Mouse (Mus musculus) limb, embryonic 14.5 days (tissue): ENCODE results near the gene Prkch. TPM values are rescaled to one million over a fixed set of nuclear protein-coding genes. Genes with fewer than 3 reads are reported as not detected.

Source experiments
- ATAC-seq: fragments of 200-750 bp; cut with Nextera tagmentation; 2 replicates; pipeline ENCODE4 v1.8.0; 2017; ENCODE audit warnings: low read depth, moderate number of reproducible peaks, moderate TSS enrichment; ENCODE audit not compliant: low FRiP score
- DNase-seq: peaks from one replicate; pipeline ENCODE4 v3.0.0-alpha.2; 2015; ENCODE audit warnings: low spot score
- H3K27ac ChIP-seq: fragments of 300-500 bp; sonication (generic); replicated peaks from 2 replicates; pipeline ENCODE4 v1.5.1; 2014; ENCODE audit warnings: low read depth, mild to moderate bottlenecking, low read length, moderate library complexity, mixed read lengths
- H3K27me3 ChIP-seq: fragments of 300-500 bp; sonication (generic); 2 replicates; pipeline ENCODE4 v1.6.1; 2014; ENCODE audit warnings: low read length, mixed read lengths; ENCODE audit not compliant: control insufficient read depth, insufficient read depth
- H3K36me3 ChIP-seq: fragments of 300-500 bp; sonication (generic); 2 replicates; pipeline ENCODE4 v1.6.1; 2014; ENCODE audit warnings: mild to moderate bottlenecking, low read length, moderate library complexity, mixed read lengths; ENCODE audit not compliant: control insufficient read depth, insufficient read depth
- H3K4me1 ChIP-seq: fragments of 300-500 bp; sonication (generic); 2 replicates; pipeline ENCODE4 v1.6.1; 2014; ENCODE audit warnings: antibody characterized with exemption, low read length, mixed read lengths; ENCODE audit not compliant: control insufficient read depth, insufficient read depth
- H3K4me2 ChIP-seq: fragments of 300-500 bp; sonication (generic); replicated peaks from 2 replicates; pipeline ENCODE4 v1.6.1; 2014; ENCODE audit warnings: low read depth, mild to moderate bottlenecking, low read length, moderate library complexity; ENCODE audit not compliant: severe bottlenecking
- H3K4me3 ChIP-seq: fragments of 300-500 bp; sonication (generic); replicated peaks from 2 replicates; pipeline ENCODE4 v1.5.1; 2014; ENCODE audit warnings: low read length
- H3K9ac ChIP-seq: fragments of 300-500 bp; sonication (generic); 2 replicates; pipeline ENCODE4 v1.6.1; 2014; ENCODE audit warnings: mild to moderate bottlenecking, low read depth, low read length, moderate library complexity; ENCODE audit not compliant: severe bottlenecking
- H3K9me3 ChIP-seq: fragments of 300-500 bp; sonication (generic); 2 replicates; pipeline ENCODE4 v1.6.1; 2016; ENCODE audit warnings: low read length; ENCODE audit not compliant: control insufficient read depth
- POLR2A ChIP-seq: fragments of 200-500 bp; IDR thresholded peaks from 2 replicates; pipeline ENCODE4 v1.8.0; 2012; ENCODE audit warnings: inconsistent platforms, mild to moderate bottlenecking, moderate library complexity, borderline replicate concordance; ENCODE audit not compliant: insufficient read depth, insufficient read length; ENCODE audit errors: extremely low read depth
- WGBS: fragments of 180-500 bp; shearing (Covaris S2); extraction: QIAGEN DNeasy Blood & Tissue Kit; methylation state at CpG from one replicate; pipeline ENCODE4 v1.1.7; 2014; 5-methylcytosine and 5-hydroxymethylcytosine counted together
- polyA plus RNA-seq, 2 experiments: library from polyadenylated mRNA; depleted of rRNA in 1 of 2; stranded (reverse) in 1 of 2; unstranded in 1 of 2; fragments of >200 nt; fragmentation: Nextera tagmentation in 1 of 2; extraction: Ambion mirVana in 1 of 2; gene quantifications; 2 replicates each; pipeline versions ENCODE4 v1.2.1 to v1.2.3; 2012 to 2014

Prkch gene
- polyA plus RNA-seq, 2 experiments, result 9.3 to 17.2 TPM

GRCm38 (mm10) chr12:73543191-73543590, 41.4 kb upstream of the Prkch start:
- Histone ChIP-seq H3K9me3 (no peaks in the 10 kb centered on the region), H3K4me3 (no peak overlapping the region), H3K27me3 (peaks cover 42% of the 10 kb centered on the region), H3K9ac (no peak overlapping the region), H3K27ac (no peak overlapping the region), H3K4me2 (peak overlapping the region; percentile 70; the same call in 1 of the 2 replicates), H3K4me1 (peaks cover 20% of the 10 kb centered on the region; the same call in 1 of the 2 replicates), H3K36me3 (no peaks in the 10 kb centered on the region)
- WGBS, result 65% methylated on average over 5 of the region's 5 CpGs
- DNase-seq (no peak), ATAC-seq (no peak)
- TF ChIP-seq POLR2A, result no peak

- Histone ChIP-seq H3K36me3 (no peaks in the 10 kb centered on the region), H3K9me3 (no peaks in the 10 kb centered on the region), H3K9ac (peak overlapping the region; percentile 66), H3K27me3 (peaks cover 54% of the 10 kb centered on the region), H3K27ac (peak overlapping the region; percentile 67), H3K4me1 (peaks cover 17% of the 10 kb centered on the region; the same call in 1 of the 2 replicates), H3K4me3 (peak overlapping the region; percentile 54), H3K4me2 (peak overlapping the region; percentile 70)
- ATAC-seq, result 0 out of 2 replicates have a peak, but pooled peaks have one; percentile 5
- no peak for TF ChIP-seq POLR2A
- WGBS, result 14% methylated on average over 48 of the region's 48 CpGs
- no peak for DNase-seq
Measured at GRCm38 (mm10) chr12:73544736-73545671, 39.6 kb upstream of the Prkch start.

- Histone ChIP-seq H3K9ac (peak overlapping the region; percentile 66), H3K4me2 (peak overlapping the region; percentile 70), H3K36me3 (no peaks in the 10 kb centered on the region), H3K9me3 (no peaks in the 10 kb centered on the region), H3K4me3 (peak overlapping the region; percentile 54), H3K27me3 (peaks cover 60% of the 10 kb centered on the region), H3K4me1 (peaks cover 17% of the 10 kb centered on the region; the same call in 1 of the 2 replicates), H3K27ac (peak overlapping the region; percentile 67)
- DNase-seq (no peak), ATAC-seq (peak; percentile 62; the same call in 1 of the 2 replicates)
- 4% methylated on average over 38 of the region's 55 CpGs for WGBS
- no peak for TF ChIP-seq POLR2A
Measured at GRCm38 (mm10) chr12:73545672-73546085, 38.9 kb upstream of the Prkch start.

- Histone ChIP-seq H3K27me3 (peaks cover 60% of the 10 kb centered on the region), H3K36me3 (no peaks in the 10 kb centered on the region), H3K9ac (peak within 1 kb of the TSS; percentile 66), H3K4me1 (peaks cover 16% of the 10 kb centered on the region; the same call in 1 of the 2 replicates), H3K4me3 (peak within 1 kb of the TSS; percentile 54), H3K27ac (peak within 1 kb of the TSS; percentile 67), H3K9me3 (no peaks in the 10 kb centered on the region), H3K4me2 (peak within 1 kb of the TSS; percentile 70)
- ATAC-seq (peak; percentile 62), DNase-seq (no peak)
- WGBS, result under 1% methylated on average over 35 of the region's 61 CpGs
- no peak for TF ChIP-seq POLR2A
Measured at GRCm38 (mm10) chr12:73546086-73546711, 38.4 kb upstream of the Prkch start, which contains the start of gene Tmem30b. TSS of gene Tmem30b (minus strand) at chr12:73546392.

- H3K27me3 ChIP-seq, result peaks cover 60% of the 10 kb centered on the region
- no peak for TF ChIP-seq POLR2A
- WGBS, result 32% methylated on average over 10 of the region's 10 CpGs
- H3K9me3 ChIP-seq, result no peaks in the 10 kb centered on the region
- H3K9ac ChIP-seq, result no peak overlapping the region
- H3K27ac ChIP-seq, result no peak overlapping the region
- no peak overlapping the region for H3K4me3 ChIP-seq
- ATAC-seq (no peak), DNase-seq (no peak)
- H3K4me1 ChIP-seq, result 0 out of 2 replicates have a peak, but pooled peaks cover 7% of the 10 kb centered on the region
- no peaks in the 10 kb centered on the region for H3K36me3 ChIP-seq
- H3K4me2 ChIP-seq, result no peak overlapping the region
Measured at GRCm38 (mm10) chr12:73547646-73548045, 37.0 kb upstream of the Prkch start.
